Mouse (Mus musculus): ENCODE results near the gene Prkag1. TPM values are rescaled to one million over a fixed set of nuclear protein-coding genes. Genes with fewer than 3 reads are reported as not detected.

Prkag1 gene
- polyA plus RNA-seq, 1 experiment from 2014 or later: 94.1 TPM

DNA sequence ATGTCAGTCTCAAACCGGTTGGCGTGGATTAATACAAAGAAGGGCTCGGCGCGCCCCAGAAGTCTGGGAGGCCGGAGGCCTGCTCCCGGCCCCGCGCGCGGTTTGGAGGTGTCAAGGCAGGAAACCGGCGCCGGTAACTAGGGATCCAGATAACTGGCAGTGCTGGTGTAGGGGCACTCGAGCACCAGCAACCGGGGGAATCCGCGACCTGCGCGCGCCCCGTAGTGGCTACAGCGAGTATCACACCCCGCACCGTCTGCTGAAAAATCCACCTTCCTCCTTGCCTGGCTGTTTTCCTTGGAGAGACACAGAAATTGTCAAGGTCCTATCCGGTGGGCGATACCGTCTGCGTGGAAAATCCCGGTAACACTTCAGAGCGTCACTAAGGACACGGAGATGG, 27.3 kb downstream of the Prkag1 start:
- Histone ChIP-seq H3K27me3 (peaks cover 100% of the 10 kb centered on the region), H3K4me2 (peak overlapping the region; percentile 41), H3K4me1 (replicated peaks) (peaks cover 51% of the 10 kb centered on the region), H3K4me3 (replicated peaks) (no peak overlapping the region; the same call in 1 of the 2 replicates), H3K36me3 (replicated peaks) (no peaks in the 10 kb centered on the region), H3K9ac (no peak overlapping the region), H3K9me3 (replicated peaks) (no peaks in the 10 kb centered on the region), H3K27ac (replicated peaks) (no peak overlapping the region)
- 0% methylated on average over 32 of the region's 32 CpGs for WGBS (ENCODE audit: insufficient replicate concordance)
- no peak for ATAC-seq (ENCODE audit: insufficient read depth)

DNA sequence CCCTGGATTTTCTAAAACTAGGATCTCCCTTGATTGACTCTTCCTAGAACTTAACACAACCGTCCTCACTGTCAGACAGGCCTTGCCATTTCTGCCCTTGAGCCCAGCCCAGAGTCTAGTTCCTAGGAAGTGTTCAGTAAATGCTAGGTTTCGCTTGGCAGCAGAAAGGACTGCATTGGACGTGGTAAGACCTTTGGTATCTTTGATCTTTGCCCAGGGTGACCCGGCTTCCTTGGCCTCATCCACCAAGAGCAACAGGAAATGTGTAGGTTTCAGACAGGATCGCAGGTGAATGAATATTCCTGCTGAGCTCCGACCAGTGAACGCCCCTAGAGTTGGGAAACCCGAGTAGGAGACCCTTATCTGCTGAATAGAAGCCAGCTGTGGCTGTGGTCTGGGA, 28.4 kb downstream of the Prkag1 start:
- H3K9me3 ChIP-seq (replicated peaks): no peaks in the 10 kb centered on the region
- H3K4me2 ChIP-seq: no peak overlapping the region
- no peaks in the 10 kb centered on the region for H3K36me3 ChIP-seq (replicated peaks)
- peaks cover 47% of the 10 kb centered on the region for H3K4me1 ChIP-seq (replicated peaks)
- 6% methylated on average over 8 of the region's 8 CpGs for WGBS (ENCODE audit: insufficient replicate concordance)
- H3K9ac ChIP-seq: no peak overlapping the region
- H3K27ac ChIP-seq (replicated peaks): no peak overlapping the region
- no peak for ATAC-seq (ENCODE audit: insufficient read depth)
- peaks cover 100% of the 10 kb centered on the region for H3K27me3 ChIP-seq
- H3K4me3 ChIP-seq (replicated peaks): no peak overlapping the region

DNA sequence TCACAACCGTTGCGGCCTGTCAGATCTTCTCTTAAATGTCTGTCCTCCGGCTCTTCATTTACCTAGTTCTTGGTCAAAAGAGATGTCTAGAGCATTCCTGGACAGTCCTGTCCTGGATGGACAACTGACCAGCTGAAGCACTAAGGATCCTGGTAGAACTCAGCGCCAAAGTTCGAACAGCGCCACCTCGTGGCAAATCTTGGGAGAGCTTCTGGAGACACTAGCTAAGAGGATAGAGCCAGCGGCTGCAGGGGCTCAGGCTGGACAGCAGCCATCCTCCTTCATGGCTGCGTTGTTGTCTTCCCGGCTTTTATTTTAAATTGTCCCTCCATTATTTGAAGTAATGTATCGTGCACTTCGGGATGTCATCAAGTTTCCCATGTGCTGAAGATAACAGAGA, 31.9 kb downstream of the Prkag1 start:
- Histone ChIP-seq H3K27me3 (peaks cover 100% of the 10 kb centered on the region), H3K4me1 (replicated peaks) (peaks cover 15% of the 10 kb centered on the region), H3K4me2 (no peak overlapping the region), H3K9me3 (replicated peaks) (no peaks in the 10 kb centered on the region), H3K4me3 (replicated peaks) (no peak overlapping the region), H3K27ac (replicated peaks) (no peak overlapping the region), H3K9ac (no peak overlapping the region), H3K36me3 (replicated peaks) (no peaks in the 10 kb centered on the region)
- ATAC-seq (ENCODE audit: insufficient read depth): no peak
- 11% methylated on average over 12 of the region's 12 CpGs for WGBS (ENCODE audit: insufficient replicate concordance)

DNA sequence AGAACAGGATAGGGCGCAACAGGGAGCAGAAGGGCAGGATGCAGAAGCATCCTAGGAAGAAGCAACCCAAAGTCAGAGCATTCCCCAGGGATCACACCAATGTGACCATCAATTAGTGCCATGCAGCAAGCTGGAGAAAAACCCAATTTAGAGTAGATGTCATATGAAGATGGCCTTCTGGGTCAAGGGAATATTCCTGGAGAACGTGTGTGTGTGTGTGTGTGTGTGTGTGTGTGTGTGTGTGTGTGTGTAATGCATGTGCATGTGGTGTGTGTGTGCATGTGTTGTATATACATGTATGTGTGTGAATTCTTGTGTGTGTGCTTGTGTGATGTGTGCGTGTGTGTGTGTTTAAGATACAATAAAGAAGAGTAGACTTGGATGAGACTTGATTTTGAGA, 32.4 kb downstream of the Prkag1 start:
- WGBS (ENCODE audit: insufficient replicate concordance): 35% methylated on average over 3 of the region's 3 CpGs
- Histone ChIP-seq H3K4me1 (replicated peaks) (peaks cover 10% of the 10 kb centered on the region), H3K36me3 (replicated peaks) (no peaks in the 10 kb centered on the region)

DNA sequence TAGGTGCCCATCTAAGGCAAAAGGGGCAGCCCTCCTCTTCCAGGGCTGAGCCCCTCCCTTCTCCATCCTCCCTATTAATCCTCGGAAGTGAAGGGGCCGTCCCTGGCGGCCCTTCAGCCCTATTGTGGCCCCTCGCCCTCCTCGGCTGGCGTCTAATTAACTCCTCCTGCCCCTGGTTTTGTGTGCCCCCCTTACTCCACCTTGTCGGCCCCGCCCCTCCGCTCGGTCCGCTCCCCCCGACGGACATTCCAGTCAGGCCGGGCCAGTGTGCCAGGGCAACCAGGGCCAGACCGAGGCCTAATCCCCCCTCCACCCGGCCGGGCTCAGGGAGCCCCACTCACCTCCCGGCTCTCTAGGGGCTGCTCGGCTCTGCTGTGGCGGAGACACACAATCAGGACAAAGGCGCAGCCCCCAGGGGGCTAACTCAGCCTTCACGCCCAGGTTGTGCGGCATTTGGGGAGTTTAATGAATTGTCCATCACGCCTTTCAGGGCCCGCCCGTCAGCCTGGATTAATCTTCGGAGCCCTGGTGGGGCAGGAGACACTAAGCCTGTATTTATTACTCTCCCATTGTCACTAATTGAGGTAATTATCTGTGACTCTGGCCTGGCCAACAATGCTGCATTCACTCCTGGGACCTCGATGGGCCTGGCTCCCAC, 33.4 kb downstream of the Prkag1 start:
- Histone ChIP-seq H3K9ac (no peak overlapping the region), H3K4me2 (no peak overlapping the region), H3K9me3 (replicated peaks) (no peaks in the 10 kb centered on the region), H3K36me3 (replicated peaks) (no peaks in the 10 kb centered on the region), H3K27ac (replicated peaks) (no peak overlapping the region), H3K4me3 (replicated peaks) (no peak overlapping the region), H3K4me1 (replicated peaks) (peaks cover under 1% of the 10 kb centered on the region), H3K27me3 (peaks cover 100% of the 10 kb centered on the region)
- 6% methylated on average over 28 of the region's 28 CpGs for WGBS (ENCODE audit: insufficient replicate concordance)
- no peak for ATAC-seq (ENCODE audit: insufficient read depth)

More for the DNA sequence above, 32.4 kb downstream of the Prkag1 start:
- peaks cover 100% of the 10 kb centered on the region for H3K27me3 ChIP-seq
- H3K4me3 ChIP-seq (replicated peaks): no peak overlapping the region
- no peak overlapping the region for H3K4me2 ChIP-seq
- H3K9ac ChIP-seq: no peak overlapping the region
- no peak for ATAC-seq (ENCODE audit: insufficient read depth)
- H3K9me3 ChIP-seq (replicated peaks): no peaks in the 10 kb centered on the region
- H3K27ac ChIP-seq (replicated peaks): no peak overlapping the region

DNA sequence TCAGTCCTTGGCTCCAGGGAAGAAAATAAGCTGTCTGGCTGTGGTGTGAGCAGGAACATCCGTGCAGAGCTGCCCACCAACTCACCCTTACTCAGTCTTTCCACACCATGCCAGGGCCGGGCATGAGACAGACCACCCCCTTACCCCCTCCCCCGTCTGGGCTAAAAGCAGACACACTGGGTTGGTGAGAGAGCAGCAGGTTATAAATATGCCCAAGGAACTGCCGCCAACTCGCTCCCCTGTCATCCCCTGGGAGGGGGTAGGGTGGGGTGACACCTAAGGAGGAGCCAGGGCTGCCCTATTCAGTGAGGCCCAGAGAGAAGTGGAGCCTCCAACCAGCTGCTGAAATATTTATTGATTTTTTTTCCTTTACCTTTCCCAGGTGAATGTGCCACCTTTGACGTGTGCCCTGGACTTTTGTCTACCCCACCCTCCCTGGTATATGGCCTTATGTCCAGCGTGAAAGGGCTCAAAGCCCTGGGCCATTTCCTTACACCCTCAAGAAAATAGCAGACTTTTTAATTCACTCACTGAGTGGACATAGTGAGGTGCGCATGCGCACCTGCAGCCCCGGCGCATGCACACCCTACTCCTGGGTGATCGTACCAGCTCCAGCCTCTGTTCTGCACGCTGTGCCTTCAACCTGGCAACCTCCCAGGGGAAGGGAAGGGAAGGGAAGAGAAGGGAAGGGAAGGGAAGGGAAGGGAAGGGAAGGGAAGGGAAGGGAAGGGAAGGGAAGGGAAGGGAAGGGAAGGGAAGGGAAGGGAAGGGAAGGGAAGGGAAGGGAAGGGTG, 34.3 kb downstream of the Prkag1 start:
- peaks cover 7% of the 10 kb centered on the region; the same call in 1 of the 2 replicates for H3K4me1 ChIP-seq (replicated peaks)
- 8% methylated on average over 13 of the region's 13 CpGs for WGBS (ENCODE audit: insufficient replicate concordance)
- H3K27me3 ChIP-seq: peaks cover 100% of the 10 kb centered on the region
- H3K4me2 ChIP-seq: no peak overlapping the region
- no peak overlapping the region for H3K27ac ChIP-seq (replicated peaks)
- no peak overlapping the region for H3K9ac ChIP-seq
- no peaks in the 10 kb centered on the region for H3K36me3 ChIP-seq (replicated peaks)
- no peaks in the 10 kb centered on the region for H3K9me3 ChIP-seq (replicated peaks)
- ATAC-seq (ENCODE audit: insufficient read depth): no peak
- no peak overlapping the region for H3K4me3 ChIP-seq (replicated peaks)

DNA sequence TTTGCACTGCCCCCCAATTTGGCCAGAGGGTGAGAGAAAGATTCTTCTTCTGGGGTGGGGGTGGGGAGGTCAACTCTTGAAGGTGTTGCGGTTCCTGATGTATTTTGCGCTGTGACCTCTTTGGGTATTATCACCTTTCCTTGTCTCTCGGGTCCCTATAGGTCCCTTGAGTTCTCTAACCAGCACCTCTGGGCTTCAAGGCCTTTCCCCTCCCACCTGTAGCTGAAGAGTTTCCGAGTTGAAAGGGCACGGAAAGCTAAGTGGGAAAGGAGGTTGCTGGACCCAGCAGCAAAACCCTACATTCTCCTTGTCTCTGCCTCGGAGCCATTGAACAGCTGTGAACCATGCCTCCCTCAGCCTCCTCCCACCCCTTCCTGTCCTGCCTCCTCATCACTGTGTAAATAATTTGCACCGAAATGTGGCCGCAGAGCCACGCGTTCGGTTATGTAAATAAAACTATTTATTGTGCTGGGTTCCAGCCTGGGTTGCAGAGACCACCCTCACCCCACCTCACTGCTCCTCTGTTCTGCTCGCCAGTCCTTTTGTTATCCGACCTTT, 38.1 kb downstream of the Prkag1 start:
- no peaks in the 10 kb centered on the region for H3K36me3 ChIP-seq (replicated peaks)
- H3K27ac ChIP-seq (replicated peaks): no peak overlapping the region
- no peaks in the 10 kb centered on the region for H3K9me3 ChIP-seq (replicated peaks)
- H3K4me2 ChIP-seq: no peak overlapping the region
- no peak overlapping the region for H3K4me3 ChIP-seq (replicated peaks)
- ATAC-seq (ENCODE audit: insufficient read depth): no peak
- peaks cover 19% of the 10 kb centered on the region for H3K4me1 ChIP-seq (replicated peaks)
- H3K9ac ChIP-seq: no peak overlapping the region
- 2% methylated on average over 13 of the region's 13 CpGs for WGBS (ENCODE audit: insufficient replicate concordance)
- H3K27me3 ChIP-seq: peaks cover 100% of the 10 kb centered on the region

DNA sequence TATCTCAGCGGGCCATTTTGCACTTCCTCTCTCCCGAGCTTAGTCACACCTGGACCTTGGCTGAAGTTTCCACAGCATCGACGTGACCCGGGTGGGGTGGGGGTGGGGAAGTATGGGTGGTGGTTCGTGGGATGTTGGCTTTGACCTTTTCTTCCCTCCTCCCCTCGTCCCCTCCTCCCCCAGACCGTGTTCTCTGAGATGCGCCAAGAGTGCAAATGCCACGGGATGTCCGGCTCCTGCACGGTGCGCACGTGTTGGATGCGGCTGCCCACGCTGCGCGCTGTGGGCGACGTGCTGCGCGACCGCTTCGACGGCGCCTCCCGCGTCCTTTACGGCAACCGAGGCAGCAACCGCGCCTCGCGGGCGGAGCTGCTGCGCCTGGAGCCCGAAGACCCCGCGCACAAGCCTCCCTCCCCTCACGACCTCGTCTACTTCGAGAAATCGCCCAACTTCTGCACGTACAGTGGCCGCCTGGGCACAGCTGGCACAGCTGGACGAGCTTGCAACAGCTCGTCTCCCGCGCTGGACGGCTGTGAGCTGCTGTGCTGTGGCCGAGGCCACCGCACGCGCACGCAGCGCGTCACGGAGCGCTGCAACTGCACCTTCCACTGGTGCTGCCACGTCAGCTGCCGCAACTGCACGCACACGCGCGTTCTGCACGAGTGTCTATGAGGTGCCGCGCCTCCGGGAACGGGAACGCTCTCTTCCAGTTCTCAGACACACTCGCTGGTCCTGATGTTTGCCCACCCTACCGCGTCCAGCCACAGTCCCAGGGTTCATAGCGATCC, 38.9 kb downstream of the Prkag1 start:
- H3K36me3 ChIP-seq (replicated peaks): no peaks in the 10 kb centered on the region
- no peak for ATAC-seq (ENCODE audit: insufficient read depth)
- H3K9ac ChIP-seq: no peak overlapping the region
- no peak overlapping the region for H3K27ac ChIP-seq (replicated peaks)
- H3K4me3 ChIP-seq (replicated peaks): no peak overlapping the region
- H3K4me2 ChIP-seq: no peak overlapping the region
- H3K27me3 ChIP-seq: peaks cover 100% of the 10 kb centered on the region
- peaks cover 19% of the 10 kb centered on the region for H3K4me1 ChIP-seq (replicated peaks)
- 3% methylated on average over 75 of the region's 75 CpGs for WGBS (ENCODE audit: insufficient replicate concordance)
- no peaks in the 10 kb centered on the region for H3K9me3 ChIP-seq (replicated peaks)

DNA sequence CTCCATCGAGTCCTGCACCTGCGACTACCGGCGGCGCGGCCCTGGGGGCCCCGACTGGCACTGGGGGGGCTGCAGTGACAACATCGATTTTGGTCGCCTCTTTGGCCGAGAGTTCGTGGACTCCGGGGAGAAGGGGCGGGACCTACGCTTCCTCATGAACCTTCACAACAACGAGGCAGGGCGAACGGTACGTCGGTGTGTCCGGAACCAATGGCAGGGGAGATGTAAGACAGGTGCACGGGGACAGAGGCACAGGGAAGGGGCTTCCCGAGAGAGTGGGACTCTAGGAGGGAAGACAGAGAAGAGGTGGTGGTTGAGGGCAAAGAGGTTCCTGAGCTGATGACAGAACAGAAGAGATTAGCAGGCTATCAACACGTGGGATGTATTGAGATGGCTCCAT, 39.5 kb downstream of the Prkag1 start:
- peaks cover 19% of the 10 kb centered on the region for H3K4me1 ChIP-seq (replicated peaks)
- 2% methylated on average over 23 of the region's 23 CpGs for WGBS (ENCODE audit: insufficient replicate concordance)
- H3K9ac ChIP-seq: no peak overlapping the region
- H3K9me3 ChIP-seq (replicated peaks): no peaks in the 10 kb centered on the region
- no peak overlapping the region for H3K4me3 ChIP-seq (replicated peaks)
- H3K36me3 ChIP-seq (replicated peaks): no peaks in the 10 kb centered on the region
- H3K4me2 ChIP-seq: no peak overlapping the region
- no peak for ATAC-seq (ENCODE audit: insufficient read depth)
- H3K27me3 ChIP-seq: peaks cover 100% of the 10 kb centered on the region
- no peak overlapping the region for H3K27ac ChIP-seq (replicated peaks)

DNA sequence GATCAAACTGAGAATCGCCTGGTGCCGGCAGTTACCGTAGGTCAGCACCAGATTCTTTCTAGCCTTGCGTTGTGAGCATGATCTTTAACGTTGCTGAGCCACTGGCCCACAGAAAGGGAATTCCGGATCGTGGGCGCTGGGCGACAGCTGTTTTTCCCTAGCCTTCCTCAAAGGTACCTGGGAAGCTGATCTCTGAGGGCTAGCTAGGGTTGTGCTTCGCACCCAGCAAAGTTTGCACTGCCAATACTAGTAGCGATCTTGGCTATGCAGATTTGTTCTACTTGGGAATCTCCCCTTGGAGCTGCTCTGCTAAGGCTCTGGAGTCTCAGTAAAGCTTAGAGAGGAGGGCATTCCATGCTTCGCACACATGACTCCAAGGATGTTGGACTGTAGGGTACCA, 40.1 kb downstream of the Prkag1 start:
- Histone ChIP-seq H3K4me1 (replicated peaks) (peaks cover 19% of the 10 kb centered on the region), H3K27ac (replicated peaks) (no peak overlapping the region), H3K9me3 (replicated peaks) (no peaks in the 10 kb centered on the region), H3K9ac (no peak overlapping the region), H3K4me3 (replicated peaks) (no peak overlapping the region), H3K27me3 (peaks cover 100% of the 10 kb centered on the region), H3K4me2 (no peak overlapping the region), H3K36me3 (replicated peaks) (no peaks in the 10 kb centered on the region)
- ATAC-seq (ENCODE audit: insufficient read depth): no peak
- 3% methylated on average over 12 of the region's 12 CpGs for WGBS (ENCODE audit: insufficient replicate concordance)

DNA sequence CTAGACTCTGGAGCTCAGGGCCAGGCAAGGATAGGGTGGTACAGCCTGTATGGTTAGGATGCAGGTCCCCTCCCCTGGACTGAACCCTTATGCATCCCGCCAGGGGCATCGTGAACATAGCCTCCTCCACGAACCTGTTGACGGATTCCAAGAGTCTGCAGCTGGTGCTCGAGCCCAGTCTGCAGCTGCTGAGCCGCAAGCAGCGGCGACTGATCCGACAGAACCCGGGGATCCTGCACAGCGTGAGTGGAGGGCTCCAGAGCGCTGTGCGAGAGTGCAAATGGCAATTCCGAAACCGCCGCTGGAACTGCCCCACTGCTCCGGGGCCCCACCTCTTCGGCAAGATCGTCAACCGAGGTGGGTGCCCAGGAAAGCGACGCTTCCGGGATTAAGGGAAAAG, 40.6 kb downstream of the Prkag1 start:
- ATAC-seq (ENCODE audit: insufficient read depth): no peak

More for the DNA sequence above, 40.6 kb downstream of the Prkag1 start:
- no peak overlapping the region for H3K9ac ChIP-seq
- 2% methylated on average over 23 of the region's 23 CpGs for WGBS (ENCODE audit: insufficient replicate concordance)
- no peaks in the 10 kb centered on the region for H3K36me3 ChIP-seq (replicated peaks)
- H3K9me3 ChIP-seq (replicated peaks): no peaks in the 10 kb centered on the region
- H3K27me3 ChIP-seq: peaks cover 98% of the 10 kb centered on the region
- H3K4me3 ChIP-seq (replicated peaks): no peak overlapping the region
- H3K4me2 ChIP-seq: no peak overlapping the region
- no peak overlapping the region for H3K27ac ChIP-seq (replicated peaks)
- H3K4me1 ChIP-seq (replicated peaks): peaks cover 19% of the 10 kb centered on the region

All from liver, embryonic 15.5 days (tissue).